Mouse (Mus musculus) hindbrain, embryonic 16.5 days (tissue): ENCODE results near the gene Ubc. TPM values are rescaled to one million over a fixed set of nuclear protein-coding genes. Genes with fewer than 3 reads are reported as not detected.

ENCODE experiments used
- ATAC-seq: fragments of 200-750 bp; cut with Nextera tagmentation; 2 replicates; pipeline ENCODE4 v1.8.0; 2017; ENCODE audit warnings: moderate TSS enrichment, moderate library complexity
- H3K27ac ChIP-seq: fragments of 300-500 bp; sonication (generic); 2 replicates; pipeline ENCODE4 v1.5.1; 2014; ENCODE audit warnings: low read depth, mild to moderate bottlenecking, control low read depth, low read length, moderate library complexity
- H3K27me3 ChIP-seq: fragments of 300-500 bp; sonication (generic); replicated peaks from 2 replicates; pipeline ENCODE4 v1.6.1; 2014; ENCODE audit warnings: low read length; ENCODE audit not compliant: control insufficient read depth, insufficient read depth
- H3K36me3 ChIP-seq: fragments of 300-500 bp; sonication (generic); 2 replicates; pipeline ENCODE4 v1.6.1; 2014; ENCODE audit warnings: mild to moderate bottlenecking, low read length, moderate library complexity, mixed read lengths; ENCODE audit not compliant: control insufficient read depth, insufficient read depth
- H3K4me1 ChIP-seq: fragments of 300-500 bp; sonication (generic); 2 replicates; pipeline ENCODE4 v1.6.1; 2014; ENCODE audit warnings: low read depth, low read length; ENCODE audit not compliant: control insufficient read depth, insufficient read depth
- H3K4me2 ChIP-seq: fragments of 300-500 bp; sonication (generic); 2 replicates; pipeline ENCODE4 v1.6.1; 2014; ENCODE audit warnings: mild to moderate bottlenecking, low read length, control low read depth, moderate library complexity
- H3K4me3 ChIP-seq: fragments of 300-500 bp; sonication (generic); 2 replicates; pipeline ENCODE4 v1.5.1; 2014; ENCODE audit warnings: mild to moderate bottlenecking, low read length, control low read depth, moderate library complexity
- H3K9ac ChIP-seq: fragments of 300-500 bp; sonication (generic); 2 replicates; pipeline ENCODE4 v1.6.1; 2014; ENCODE audit warnings: low read depth, mild to moderate bottlenecking, control low read depth, low read length, moderate library complexity
- H3K9me3 ChIP-seq: fragments of 300-500 bp; sonication (generic); 2 replicates; pipeline ENCODE4 v1.6.1; 2014; ENCODE audit warnings: mild to moderate bottlenecking, low read length, moderate library complexity; ENCODE audit not compliant: control insufficient read depth
- WGBS: fragments of 180-500 bp; shearing (Covaris S2); extraction: QIAGEN DNeasy Blood & Tissue Kit; methylation state at CpG from one replicate; pipeline ENCODE4 v1.1.7; 2014; 5-methylcytosine and 5-hydroxymethylcytosine counted together
- polyA plus RNA-seq: library from polyadenylated mRNA; unstranded; fragments of >200 nt; fragmentation: Nextera tagmentation; extraction: Ambion mirVana; gene quantifications from 2 replicates; pipeline ENCODE4 v1.2.1, GENCODE M21; 2015

Gene Ubc
- polyA plus RNA-seq, 1 experiment from 2014 or later = 1,508 TPM

GRCm38 (mm10) chr5:125358270-125358608 is 31.8 kb downstream of the Ubc start:
- Histone ChIP-seq H3K27ac (no peak overlapping the region), H3K36me3 (no peaks in the 10 kb centered on the region), H3K27me3 (no peaks in the 10 kb centered on the region), H3K9me3 (no peaks in the 10 kb centered on the region), H3K4me1 (no peaks in the 10 kb centered on the region; the same call in 1 of the 2 replicates), H3K4me2 (no peak overlapping the region), H3K4me3 (no peak overlapping the region), H3K9ac (no peak overlapping the region)
- WGBS = 77% methylated on average over 5 of the region's 5 CpGs
- no peak for ATAC-seq

DNA sequence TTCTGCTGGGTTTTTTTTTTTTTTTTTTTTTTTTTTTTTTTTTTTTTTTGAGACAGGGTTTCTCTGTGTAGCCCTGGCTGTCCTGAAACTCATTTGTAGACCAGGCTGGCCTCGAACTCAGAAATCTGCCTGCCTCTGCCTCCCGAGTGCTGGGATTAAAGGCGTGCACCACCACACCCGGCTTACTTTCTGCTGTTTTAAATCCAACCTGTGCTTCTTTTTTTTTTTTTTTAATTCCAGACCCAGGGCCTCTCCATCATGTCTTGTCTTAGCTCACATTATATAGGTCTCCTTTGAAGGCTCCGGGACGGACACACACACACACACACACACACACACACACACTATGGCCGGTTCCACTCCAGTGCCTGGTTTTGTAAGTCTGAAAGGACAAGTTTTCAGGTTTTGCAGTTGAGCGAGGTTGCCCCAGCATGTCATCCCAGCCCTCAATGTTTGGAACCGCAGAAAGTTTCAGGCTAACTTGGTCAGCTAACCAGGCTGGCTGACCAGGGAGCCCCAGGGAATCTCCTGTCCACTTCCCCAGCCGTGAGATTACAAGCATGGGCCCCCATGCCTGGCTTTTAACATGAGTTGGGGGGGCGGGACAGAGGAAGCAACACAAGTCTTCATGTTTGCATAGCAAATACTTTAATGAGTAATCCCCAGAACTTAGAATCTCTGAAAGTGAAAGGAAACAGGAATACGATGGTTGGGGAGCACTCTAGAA is 32.3 kb downstream of the Ubc start:
- Histone ChIP-seq H3K9me3 (no peaks in the 10 kb centered on the region), H3K36me3 (no peaks in the 10 kb centered on the region), H3K4me2 (no peak overlapping the region), H3K27ac (no peak overlapping the region), H3K4me1 (no peaks in the 10 kb centered on the region; the same call in 1 of the 2 replicates), H3K27me3 (no peaks in the 10 kb centered on the region), H3K4me3 (no peak overlapping the region), H3K9ac (no peak overlapping the region)
- no peak for ATAC-seq
- 80% methylated on average over 12 of the region's 12 CpGs for WGBS

DNA sequence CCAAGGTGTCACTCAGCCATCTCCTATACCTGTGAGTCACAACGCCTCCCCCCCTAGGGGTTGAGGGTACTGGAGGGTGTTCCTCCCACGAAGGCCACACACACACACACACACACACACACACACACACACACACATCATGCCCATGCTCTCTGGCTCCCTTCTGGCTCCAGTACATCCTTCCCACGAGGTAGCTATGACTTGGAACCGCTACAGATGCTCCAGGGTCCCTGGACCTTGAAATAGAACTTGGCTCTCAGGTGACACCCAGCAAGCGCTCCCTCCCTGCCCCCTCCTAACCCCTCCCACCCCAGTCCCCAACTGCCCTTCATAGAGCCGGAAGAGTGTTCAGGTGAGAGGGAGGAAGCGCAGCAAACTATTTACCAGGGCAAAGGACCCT is 34.4 kb downstream of the Ubc start:
- Histone ChIP-seq H3K4me3 (no peak overlapping the region), H3K27ac (no peak overlapping the region), H3K36me3 (no peaks in the 10 kb centered on the region), H3K4me1 (no peaks in the 10 kb centered on the region; the same call in 1 of the 2 replicates), H3K4me2 (no peak overlapping the region), H3K27me3 (no peaks in the 10 kb centered on the region), H3K9ac (no peak overlapping the region), H3K9me3 (no peaks in the 10 kb centered on the region)
- ATAC-seq = no peak
- 52% methylated on average over 7 of the region's 7 CpGs for WGBS

DNA sequence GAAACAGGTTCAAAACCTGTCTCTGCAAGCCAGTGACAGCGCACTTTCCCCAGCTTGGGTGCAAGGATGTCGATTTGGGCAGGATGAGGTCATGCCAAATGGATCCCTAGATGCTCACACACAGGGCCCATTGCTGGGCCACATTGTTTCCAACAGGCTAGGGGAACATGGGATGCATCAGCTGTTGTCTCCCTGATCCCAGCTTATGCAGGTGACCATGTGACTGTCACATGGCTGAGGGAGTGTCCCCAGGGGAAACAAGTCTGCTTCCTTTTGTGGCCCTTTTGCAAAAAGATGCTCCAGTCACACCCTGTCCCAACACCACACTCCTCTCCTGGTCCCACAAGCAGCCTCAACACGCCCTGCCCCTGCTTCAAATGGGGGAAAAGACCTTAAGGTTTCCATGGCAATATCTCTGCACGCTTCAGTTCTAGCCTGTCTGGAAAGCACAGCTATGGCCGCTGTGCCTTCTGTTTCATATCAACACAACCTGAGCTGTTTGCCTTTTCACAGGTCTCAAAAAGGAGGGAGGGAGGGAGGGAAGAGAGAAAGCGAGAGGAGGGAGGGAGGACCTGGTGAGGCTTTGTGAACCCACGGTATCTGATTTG is 35.0 kb downstream of the Ubc start:
- H3K4me1 ChIP-seq = no peaks in the 10 kb centered on the region; the same call in 1 of the 2 replicates
- H3K4me2 ChIP-seq = no peak overlapping the region
- WGBS = 40% methylated on average over 7 of the region's 7 CpGs
- no peak overlapping the region for H3K9ac ChIP-seq
- H3K27ac ChIP-seq = no peak overlapping the region
- no peak overlapping the region for H3K4me3 ChIP-seq
- H3K9me3 ChIP-seq = no peaks in the 10 kb centered on the region
- H3K36me3 ChIP-seq = no peaks in the 10 kb centered on the region
- ATAC-seq = 0 out of 2 replicates have a peak, but pooled peaks have one; percentile 37
- H3K27me3 ChIP-seq = no peaks in the 10 kb centered on the region

DNA sequence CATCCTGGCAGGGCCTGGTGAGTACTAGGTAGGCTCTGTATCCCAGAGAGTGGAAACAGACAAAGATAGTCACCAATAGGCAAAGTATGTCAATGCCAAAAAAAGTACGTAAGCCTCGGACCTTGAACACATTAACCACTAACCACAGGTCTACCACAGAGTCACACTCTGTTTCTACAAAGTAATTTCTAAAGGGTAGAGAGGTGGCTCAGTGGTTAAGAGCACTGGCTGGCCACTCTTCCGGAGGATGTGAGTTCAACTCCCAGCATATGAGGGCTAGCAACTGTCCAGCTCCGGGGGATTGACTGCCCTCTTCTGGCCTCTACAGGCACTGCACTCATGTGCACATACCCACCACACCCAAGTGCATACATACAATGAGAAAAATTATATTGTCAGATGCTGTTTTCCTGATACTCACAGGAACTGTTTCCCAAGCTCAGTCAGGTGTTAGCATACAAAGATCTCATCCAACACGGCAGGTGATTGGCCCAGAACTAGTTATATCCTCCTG is 37.2 kb downstream of the Ubc start:
- H3K27ac ChIP-seq = no peak overlapping the region
- H3K36me3 ChIP-seq = no peaks in the 10 kb centered on the region
- no peaks in the 10 kb centered on the region; the same call in 1 of the 2 replicates for H3K4me1 ChIP-seq
- H3K9me3 ChIP-seq = no peaks in the 10 kb centered on the region
- no peak overlapping the region for H3K9ac ChIP-seq
- H3K4me3 ChIP-seq = no peak overlapping the region
- H3K4me2 ChIP-seq = no peak overlapping the region
- ATAC-seq = no peak
- no peaks in the 10 kb centered on the region for H3K27me3 ChIP-seq
- WGBS = 97% methylated on average over 5 of the region's 5 CpGs

- Histone ChIP-seq H3K36me3 (no peaks in the 10 kb centered on the region), H3K9ac (no peak overlapping the region), H3K4me3 (no peak overlapping the region), H3K9me3 (no peaks in the 10 kb centered on the region), H3K27ac (no peak overlapping the region), H3K4me1 (no peaks in the 10 kb centered on the region; the same call in 1 of the 2 replicates), H3K4me2 (no peak overlapping the region), H3K27me3 (no peaks in the 10 kb centered on the region)
- no peak for ATAC-seq
- 93% methylated on average over 5 of the region's 5 CpGs for WGBS
Measured at GRCm38 (mm10) chr5:125351939-125352338, 38.1 kb downstream of the Ubc start.

GRCm38 (mm10) chr5:125351057-125351456 is 38.9 kb downstream of the Ubc start:
- H3K9ac ChIP-seq = no peak overlapping the region
- H3K9me3 ChIP-seq = no peaks in the 10 kb centered on the region
- H3K27ac ChIP-seq = no peak overlapping the region
- no peaks in the 10 kb centered on the region for H3K36me3 ChIP-seq
- H3K4me1 ChIP-seq = no peaks in the 10 kb centered on the region; the same call in 1 of the 2 replicates
- no peak for ATAC-seq
- no peak overlapping the region for H3K4me2 ChIP-seq
- WGBS = 76% methylated on average over 8 of the region's 8 CpGs
- H3K4me3 ChIP-seq = no peak overlapping the region
- H3K27me3 ChIP-seq = no peaks in the 10 kb centered on the region

DNA sequence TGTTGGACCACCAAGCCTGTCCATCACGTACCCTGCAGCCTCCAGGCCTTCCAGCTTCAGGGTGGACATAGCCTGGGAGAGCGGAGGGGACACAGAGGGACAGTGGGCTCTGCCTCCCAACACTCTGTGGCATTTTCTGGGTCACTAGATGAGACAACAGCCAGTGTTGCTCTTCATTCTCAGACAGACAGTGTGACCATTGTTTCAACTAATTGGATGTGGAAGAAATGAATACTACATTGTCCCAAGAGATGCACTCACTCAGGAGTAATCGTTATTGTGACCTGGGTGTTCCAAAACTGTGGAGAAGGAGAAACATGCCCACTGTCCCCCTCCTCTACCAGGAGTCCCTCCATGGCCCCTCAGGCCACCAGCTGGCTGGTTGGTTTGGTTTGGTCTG is 40.6 kb downstream of the Ubc start:
- Histone ChIP-seq H3K27me3 (no peaks in the 10 kb centered on the region), H3K4me1 (no peaks in the 10 kb centered on the region), H3K9me3 (no peaks in the 10 kb centered on the region), H3K4me2 (no peak overlapping the region), H3K36me3 (no peaks in the 10 kb centered on the region), H3K4me3 (no peak overlapping the region), H3K9ac (no peak overlapping the region), H3K27ac (no peak overlapping the region)
- ATAC-seq = no peak
- WGBS = 69% methylated on average over 3 of the region's 3 CpGs

GRCm38 (mm10) chr5:125348487-125348886 is 41.5 kb downstream of the Ubc start:
- Histone ChIP-seq H3K27me3 (no peaks in the 10 kb centered on the region), H3K4me1 (no peaks in the 10 kb centered on the region), H3K9me3 (no peaks in the 10 kb centered on the region), H3K4me2 (no peak overlapping the region), H3K27ac (no peak overlapping the region), H3K36me3 (no peaks in the 10 kb centered on the region), H3K9ac (no peak overlapping the region), H3K4me3 (no peak overlapping the region)
- 42% methylated on average over 8 of the region's 8 CpGs for WGBS
- no peak for ATAC-seq
